22 mouse cellular contexts compared by ENCODE assay signal in genomic region chr9:22979627-22980026, GRCm38 (mm10).
DNase-seq lines count a peak whose midpoint lies in the region; ATAC-seq and TF ChIP-seq lines count a peak whose summit lies in the region.
"Had no signal": no experiment of that assay in that cellular context is flagged by ENCODE, and none has a peak within 500 bp of the region (broad histone marks: within the 10 kb centered on the region; RNA-seq: fewer than 3 reads in every experiment).

No protein-coding gene starts in this region.

- dilution Hi-C loops in CH12.LX (cut with MboI; ENCODE audit: extremely low pct_ligation_motif_present, extremely low pct_unique_long_range_greater_than_20kb, low sequenced_read_pairs), result no loop called here

- no peak for TF ChIP-seq RAD21 in CH12.LX (IDR thresholded peaks at IDR 0.05; ENCODE audit: low read depth, low read length)

- H3K4me3 ChIP-seq in embryonic facial prominence, embryonic 12.5 days, result no peak overlapping the region
- no peak overlapping the region for H3K4me3 ChIP-seq in embryonic facial prominence, embryonic 10.5 days
- no peak overlapping the region for H3K4me3 ChIP-seq in kidney, embryonic 16.5 days (ENCODE audit: low read length)
- no peak overlapping the region for H3K4me3 ChIP-seq in kidney, embryonic 14.5 days (ENCODE audit: low read length)
- H3K4me3 ChIP-seq in CH12.LX (replicated peaks in 1 of 3; ENCODE audit: low read depth in 2 of 3, low read length in 2 of 3, poor library complexity in 1 of 3), result no peak overlapping the region
- H3K4me3 ChIP-seq in embryonic facial prominence, embryonic 14.5 days (ENCODE audit: low read depth, low read length), result no peak overlapping the region
- H3K4me3 ChIP-seq: forebrain, embryonic 10.5 days; forebrain, embryonic 12.5 days had no signal

- TF ChIP-seq POLR2A in CH12.LX (IDR thresholded peaks at IDR 0.05; ENCODE audit: low read depth, low read length), result no peak

- no peak for TF ChIP-seq EP300 in CH12.LX (IDR thresholded peaks at IDR 0.05; ENCODE audit: low read length)

- H3K27ac ChIP-seq in embryonic facial prominence, embryonic 12.5 days, result 0 out of 2 replicates have a peak overlapping the region, but pooled peaks have one; percentile 31
- H3K27ac ChIP-seq in embryonic facial prominence, embryonic 10.5 days (replicated peaks), result no peak overlapping the region
- no peak overlapping the region for H3K27ac ChIP-seq in kidney, embryonic 16.5 days (ENCODE audit: low read length)
- H3K27ac ChIP-seq in kidney, embryonic 14.5 days (ENCODE audit: low read depth, low read length), result no peak overlapping the region
- no peak overlapping the region for H3K27ac ChIP-seq in CH12.LX (ENCODE audit: insufficient read depth, low read depth)
- H3K27ac ChIP-seq in embryonic facial prominence, embryonic 14.5 days (replicated peaks; ENCODE audit: low read depth, low read length), result peak overlapping the region; percentile 33; the same call in 1 of the 2 replicates
- H3K27ac ChIP-seq: forebrain, embryonic 10.5 days; forebrain, embryonic 12.5 days had no signal

- H3K4me2 ChIP-seq in embryonic facial prominence, embryonic 12.5 days (replicated peaks), result no peak overlapping the region
- no peak overlapping the region for H3K4me2 ChIP-seq in kidney, embryonic 16.5 days (replicated peaks; ENCODE audit: low read depth, low read length)
- no peak overlapping the region for H3K4me2 ChIP-seq in kidney, embryonic 14.5 days (replicated peaks; ENCODE audit: low read depth, low read length)
- peak overlapping the region; percentile 29; the same call in 1 of the 2 replicates for H3K4me2 ChIP-seq in CH12.LX (ENCODE audit: insufficient read depth, low read depth, poor library complexity, severe bottlenecking)
- no peak overlapping the region for H3K4me2 ChIP-seq in embryonic facial prominence, embryonic 14.5 days (ENCODE audit: low read depth, low read length)
- H3K4me2 ChIP-seq: forebrain, embryonic 12.5 days had no signal

- no peak for ATAC-seq in embryonic facial prominence, embryonic 12.5 days (ENCODE audit: insufficient number of reproducible peaks, insufficient read depth, low FRiP score, low TSS enrichment)
- ATAC-seq in kidney, embryonic 16.5 days (ENCODE audit: low FRiP score, low TSS enrichment), result peak; percentile 46; the same call in 1 of the 2 replicates
- no peak for ATAC-seq in kidney, embryonic 14.5 days (ENCODE audit: low FRiP score, low TSS enrichment)
- no peak for ATAC-seq in embryonic facial prominence, embryonic 14.5 days (ENCODE audit: low read depth)
- ATAC-seq in monocyte, adult 5-6 weeks (replicated peaks; ENCODE audit: insufficient number of reproducible peaks, low FRiP score, low TSS enrichment, poor library complexity, severe bottlenecking), result no peak
- ATAC-seq: CD4-positive, CD25-positive, alpha-beta regulatory T cell, adult 4 months; forebrain, embryonic 14.5 days; forebrain, embryonic 16.5 days had no signal

- 26% methylated on average over 5 of the region's 5 CpGs for WGBS in embryonic facial prominence, embryonic 12.5 days
- 67% methylated on average over 5 of the region's 5 CpGs for WGBS in embryonic facial prominence, embryonic 10.5 days
- WGBS in kidney, embryonic 16.5 days, result 57% methylated on average over 5 of the region's 5 CpGs
- 53% methylated on average over 5 of the region's 5 CpGs for WGBS in kidney, embryonic 14.5 days
- 31% methylated on average over 5 of the region's 5 CpGs for WGBS in embryonic facial prominence, embryonic 14.5 days

- in situ Hi-C loops in CH12.LX (cut with MboI; ENCODE audit: low pct_ligation_motif_present, low pct_unique_long_range_greater_than_20kb, low sequenced_read_pairs), result no loop called here

- H3K27me3 ChIP-seq in embryonic facial prominence, embryonic 12.5 days, result no peaks in the 10 kb centered on the region
- H3K27me3 ChIP-seq in embryonic facial prominence, embryonic 10.5 days (replicated peaks; ENCODE audit: low read depth, poor library complexity, severe bottlenecking), result 0 out of 2 replicates have a peak, but pooled peaks cover 3% of the 10 kb centered on the region
- no peaks in the 10 kb centered on the region for H3K27me3 ChIP-seq in kidney, embryonic 16.5 days (ENCODE audit: insufficient read depth, low read length)
- no peaks in the 10 kb centered on the region for H3K27me3 ChIP-seq in kidney, embryonic 14.5 days (ENCODE audit: control insufficient read depth, insufficient read depth, low read length)
- peaks cover 1% of the 10 kb centered on the region for H3K27me3 ChIP-seq in CH12.LX (replicated peaks)
- H3K27me3 ChIP-seq in embryonic facial prominence, embryonic 14.5 days (replicated peaks; ENCODE audit: control insufficient read depth, insufficient read depth, low read length), result no peaks in the 10 kb centered on the region
- H3K27me3 ChIP-seq: forebrain, embryonic 12.5 days had no signal

- no peaks in the 10 kb centered on the region for H3K9me3 ChIP-seq in embryonic facial prominence, embryonic 12.5 days
- no peaks in the 10 kb centered on the region for H3K9me3 ChIP-seq in embryonic facial prominence, embryonic 10.5 days
- H3K9me3 ChIP-seq in kidney, embryonic 16.5 days (ENCODE audit: low read length), result no peaks in the 10 kb centered on the region
- H3K9me3 ChIP-seq in kidney, embryonic 14.5 days (ENCODE audit: control insufficient read depth, low read length), result no peaks in the 10 kb centered on the region
- no peaks in the 10 kb centered on the region for H3K9me3 ChIP-seq in CH12.LX (replicated peaks; ENCODE audit: low read length)
- H3K9me3 ChIP-seq in embryonic facial prominence, embryonic 14.5 days (ENCODE audit: control insufficient read depth, low read length), result no peaks in the 10 kb centered on the region
- H3K9me3 ChIP-seq: forebrain, embryonic 10.5 days; forebrain, embryonic 12.5 days had no signal

- H3K4me1 ChIP-seq in embryonic facial prominence, embryonic 12.5 days, result 0 out of 2 replicates have a peak, but pooled peaks cover 6% of the 10 kb centered on the region
- H3K4me1 ChIP-seq in embryonic facial prominence, embryonic 10.5 days, result peaks cover 10% of the 10 kb centered on the region; the same call in 1 of the 2 replicates
- H3K4me1 ChIP-seq in kidney, embryonic 16.5 days (ENCODE audit: insufficient read depth, low read length), result peaks cover 2% of the 10 kb centered on the region; the same call in 1 of the 2 replicates
- H3K4me1 ChIP-seq in kidney, embryonic 14.5 days (ENCODE audit: control insufficient read depth, insufficient read depth, low read length), result no peaks in the 10 kb centered on the region
- H3K4me1 ChIP-seq in CH12.LX (ENCODE audit: control insufficient read depth in 1 of 2, insufficient read depth in 2 of 2), result peaks cover 4 to 17% of the 10 kb centered on the region in 2 experiments; a peak in 3 of 4 replicates
- peaks cover 12% of the 10 kb centered on the region; the same call in 1 of the 2 replicates for H3K4me1 ChIP-seq in embryonic facial prominence, embryonic 14.5 days (ENCODE audit: control insufficient read depth, insufficient read depth, low read length)

- H3K9ac ChIP-seq in embryonic facial prominence, embryonic 12.5 days, result no peak overlapping the region
- no peak overlapping the region for H3K9ac ChIP-seq in kidney, embryonic 16.5 days (replicated peaks; ENCODE audit: low read length)
- H3K9ac ChIP-seq in kidney, embryonic 14.5 days (ENCODE audit: low read depth, low read length), result no peak overlapping the region
- no peak overlapping the region for H3K9ac ChIP-seq in CH12.LX (ENCODE audit: insufficient read depth, low read depth)
- no peak overlapping the region for H3K9ac ChIP-seq in embryonic facial prominence, embryonic 14.5 days (ENCODE audit: low read depth, low read length)
- H3K9ac ChIP-seq: forebrain, embryonic 12.5 days had no signal

- H3K36me3 ChIP-seq in embryonic facial prominence, embryonic 12.5 days, result no peaks in the 10 kb centered on the region
- H3K36me3 ChIP-seq in embryonic facial prominence, embryonic 10.5 days (replicated peaks), result no peaks in the 10 kb centered on the region
- no peaks in the 10 kb centered on the region for H3K36me3 ChIP-seq in kidney, embryonic 16.5 days (ENCODE audit: insufficient read depth, low read length)
- H3K36me3 ChIP-seq in kidney, embryonic 14.5 days (ENCODE audit: control insufficient read depth, insufficient read depth, low read length), result no peaks in the 10 kb centered on the region
- H3K36me3 ChIP-seq in CH12.LX (replicated peaks in 1 of 2; ENCODE audit: control insufficient read depth in 1 of 2, insufficient read depth in 1 of 2, low read length in 1 of 2), result no peaks in the 10 kb centered on the region
- H3K36me3 ChIP-seq in embryonic facial prominence, embryonic 14.5 days (ENCODE audit: control insufficient read depth, insufficient read depth, low read length), result no peaks in the 10 kb centered on the region
- H3K36me3 ChIP-seq: forebrain, embryonic 10.5 days; forebrain, embryonic 12.5 days had no signal

- no peak for DNase-seq in embryonic facial prominence, embryonic 10.5 days (ENCODE audit: low spot score)
- peak; percentile 33 for DNase-seq in CH12.LX (ENCODE audit: extremely low read depth)
- DNase-seq in embryonic facial prominence, embryonic 14.5 days (ENCODE audit: low spot score), result peak; percentile 75
- DNase-seq in embryo, embryonic 11 days, result no peak
- DNase-seq: adrenal gland, adult 8-10 months; adrenal gland, postnatal 14 days; adrenal gland, postnatal 36 days; B cell, adult 2 months; cerebellum, adult 11-12 months; cerebellum, adult 2 months; cerebellum, adult 9-10 months; cerebellum, postnatal 10 days; cerebellum, postnatal 25 days had no signal

- no peaks in the 10 kb centered on the region for H3K79me2 ChIP-seq in CH12.LX (replicated peaks; ENCODE audit: control insufficient read depth, extremely low read depth, insufficient read depth, poor library complexity, severe bottlenecking)

- no peak for TF ChIP-seq CTCF in CH12.LX (conservative IDR thresholded peaks at IDR 0.05 in 1 of 2, IDR thresholded peaks at IDR 0.05 in 1 of 2; ENCODE audit: low read depth in 2 of 2, low read length in 2 of 2)

TF ChIP-seq in CH12.LX, 34 proteins besides CTCF, POLR2A, EP300 and RAD21:
- no peak for TF ChIP-seq KAT2A (IDR thresholded peaks at IDR 0.05; ENCODE audit: insufficient replicate concordance, low read length)
- peak; percentile 49 for TF ChIP-seq BHLHE40 (IDR thresholded peaks at IDR 0.05; ENCODE audit: low read depth, low read length)
- TF ChIP-seq ZNF384 (IDR thresholded peaks at IDR 0.05; ENCODE audit: low read depth, low read length), result peak; percentile 40; the same call in 1 of the 2 replicates
- peak; percentile 43; the same call in 1 of the 2 replicates for TF ChIP-seq ETS1 (conservative IDR thresholded peaks at IDR 0.05; ENCODE audit: low read depth, low read length)
- TF ChIP-seq MEF2A (IDR thresholded peaks at IDR 0.05; ENCODE audit: borderline replicate concordance, low read depth, low read length), result peak; percentile 86

Comparison
In these comparisons a context has a peak if more than half of its experiments do, and no peak if none do; other contexts are left out.
1. H3K27ac ChIP-seq: peak in embryonic facial prominence, embryonic 12.5 days (single experiment) and embryonic facial prominence, embryonic 14.5 days (single experiment); none in embryonic facial prominence, embryonic 10.5 days (single experiment), kidney, embryonic 16.5 days (single experiment), kidney, embryonic 14.5 days (single experiment) and CH12.LX (single experiment).
2. DNase-seq: peak in CH12.LX (single experiment) and embryonic facial prominence, embryonic 14.5 days (single experiment); none in embryonic facial prominence, embryonic 10.5 days (single experiment) and embryo, embryonic 11 days (single experiment).